Mouse (Mus musculus) kidney, embryonic 15.5 days (tissue): ENCODE measurements at regions not wholly inside any gene's neighbourhood (a gene's known extent, or its start where the extent isn't known, plus 50 kb on each side); places are given as distances from the start of the nearest gene placed in this dataset.

Source experiments
- ATAC-seq: fragments of 200-750 bp; cut with Nextera tagmentation; replicated peaks from 2 replicates; pipeline ENCODE4 v1.8.0; 2017; ENCODE audit warnings: moderate TSS enrichment; ENCODE audit not compliant: low FRiP score
- H3K27ac ChIP-seq: fragments of 300-500 bp; sonication (generic); 2 replicates; pipeline ENCODE4 v1.5.1; 2015; ENCODE audit warnings: mild to moderate bottlenecking, inconsistent platforms
- H3K27me3 ChIP-seq: fragments of 300-500 bp; sonication (generic); 2 replicates; pipeline ENCODE4 v1.6.1; 2015; ENCODE audit warnings: inconsistent platforms
- H3K36me3 ChIP-seq: fragments of 300-500 bp; sonication (generic); 2 replicates; pipeline ENCODE4 v1.6.1; 2015; ENCODE audit warnings: inconsistent platforms
- H3K4me1 ChIP-seq: fragments of 300-500 bp; sonication (generic); 2 replicates; pipeline ENCODE4 v1.6.1; 2015; ENCODE audit warnings: inconsistent platforms
- H3K4me2 ChIP-seq: fragments of 300-500 bp; sonication (generic); 2 replicates; pipeline ENCODE4 v1.6.1; 2015; ENCODE audit warnings: moderate library complexity, mild to moderate bottlenecking, inconsistent platforms
- H3K4me3 ChIP-seq: fragments of 300-500 bp; sonication (generic); replicated peaks from 2 replicates; pipeline ENCODE4 v1.5.1; 2015; ENCODE audit warnings: mild to moderate bottlenecking, inconsistent platforms
- H3K9ac ChIP-seq: fragments of 300-500 bp; sonication (generic); 2 replicates; pipeline ENCODE4 v1.6.1; 2015; ENCODE audit warnings: mild to moderate bottlenecking, inconsistent platforms
- H3K9me3 ChIP-seq: fragments of 300-500 bp; sonication (generic); replicated peaks from 2 replicates; pipeline ENCODE4 v1.6.1; 2016; ENCODE audit warnings: inconsistent platforms
- WGBS: fragments of 180-500 bp; shearing (Covaris S2); methylation state at CpG from one replicate; pipeline ENCODE4 v1.1.7; 2015; ENCODE audit warnings: mixed read lengths; 5-methylcytosine and 5-hydroxymethylcytosine counted together

GRCm38 (mm10) chr4:62755237-62755900 lies 195.7 kb downstream of the Rgs3 start:
- 49% methylated on average over 5 of the region's 5 CpGs for WGBS
- Histone ChIP-seq H3K9me3 (no peaks in the 10 kb centered on the region), H3K27me3 (no peaks in the 10 kb centered on the region), H3K27ac (no peak overlapping the region), H3K4me2 (no peak overlapping the region), H3K4me1 (peaks cover 31% of the 10 kb centered on the region), H3K36me3 (no peaks in the 10 kb centered on the region), H3K4me3 (no peak overlapping the region), H3K9ac (no peak overlapping the region)
- ATAC-seq: peak; percentile 76

GRCm38 (mm10) chr4:62756721-62757206 lies 197.1 kb downstream of the Rgs3 start:
- Histone ChIP-seq H3K4me3 (no peak overlapping the region), H3K4me1 (peaks cover 42% of the 10 kb centered on the region), H3K27ac (0 out of 2 replicates have a peak overlapping the region, but pooled peaks have one; percentile 0), H3K9ac (no peak overlapping the region), H3K27me3 (no peaks in the 10 kb centered on the region), H3K9me3 (no peaks in the 10 kb centered on the region), H3K36me3 (no peaks in the 10 kb centered on the region), H3K4me2 (no peak overlapping the region)
- WGBS: 33% methylated on average over 10 of the region's 10 CpGs
- no peak for ATAC-seq

- ATAC-seq: no peak
Observed at GRCm38 (mm10) chr4:62760748-62761604, 201.3 kb downstream of the Rgs3 start.

GRCm38 (mm10) chr4:62761672-62762071 lies 202.0 kb downstream of the Rgs3 start:
- peak; percentile 61; the same call in 1 of the 2 replicates for ATAC-seq
- Histone ChIP-seq H3K4me3 (no peak overlapping the region), H3K4me1 (peaks cover 23% of the 10 kb centered on the region), H3K36me3 (no peaks in the 10 kb centered on the region), H3K27me3 (no peaks in the 10 kb centered on the region), H3K9me3 (no peaks in the 10 kb centered on the region), H3K4me2 (no peak overlapping the region), H3K9ac (no peak overlapping the region), H3K27ac (0 out of 2 replicates have a peak overlapping the region, but pooled peaks have one; percentile 19)
- WGBS: 0% methylated on average over 1 of the region's 1 CpGs

More at GRCm38 (mm10) chr4:62760748-62761604, 201.3 kb downstream of the Rgs3 start:
- Histone ChIP-seq H3K27me3 (no peaks in the 10 kb centered on the region), H3K4me2 (no peak overlapping the region), H3K9me3 (no peaks in the 10 kb centered on the region), H3K9ac (no peak overlapping the region), H3K4me1 (peaks cover 30% of the 10 kb centered on the region), H3K4me3 (no peak overlapping the region), H3K27ac (0 out of 2 replicates have a peak overlapping the region, but pooled peaks have one; percentile 19), H3K36me3 (no peaks in the 10 kb centered on the region)
- 82% methylated on average over 11 of the region's 11 CpGs for WGBS

GRCm38 (mm10) chr4:62763990-62764389 lies 201.4 kb upstream of the Zfp618 start:
- Histone ChIP-seq H3K36me3 (no peaks in the 10 kb centered on the region), H3K27ac (no peak overlapping the region), H3K9me3 (no peaks in the 10 kb centered on the region), H3K4me3 (no peak overlapping the region), H3K27me3 (no peaks in the 10 kb centered on the region), H3K4me2 (no peak overlapping the region), H3K9ac (no peak overlapping the region), H3K4me1 (peaks cover 16% of the 10 kb centered on the region; the same call in 1 of the 2 replicates)
- 9% methylated on average over 5 of the region's 5 CpGs for WGBS
- peak; percentile 85 for ATAC-seq

- Histone ChIP-seq H3K9ac (no peak overlapping the region), H3K9me3 (no peaks in the 10 kb centered on the region), H3K27me3 (no peaks in the 10 kb centered on the region), H3K4me2 (no peak overlapping the region), H3K27ac (no peak overlapping the region), H3K36me3 (no peaks in the 10 kb centered on the region), H3K4me3 (no peak overlapping the region), H3K4me1 (no peaks in the 10 kb centered on the region)
- no peak for ATAC-seq
- WGBS: 70% methylated on average over 10 of the region's 10 CpGs
Observed at GRCm38 (mm10) chr4:62769469-62770234, 195.7 kb upstream of the Zfp618 start.

GRCm38 (mm10) chr4:62775005-62775609 lies 190.3 kb upstream of the Zfp618 start:
- Histone ChIP-seq H3K4me1 (no peaks in the 10 kb centered on the region), H3K27me3 (no peaks in the 10 kb centered on the region), H3K36me3 (no peaks in the 10 kb centered on the region), H3K27ac (no peak overlapping the region), H3K4me3 (no peak overlapping the region), H3K9ac (no peak overlapping the region), H3K4me2 (no peak overlapping the region), H3K9me3 (no peaks in the 10 kb centered on the region)
- WGBS: 80% methylated on average over 10 of the region's 10 CpGs
- ATAC-seq: no peak

- Histone ChIP-seq H3K4me2 (no peak overlapping the region), H3K27ac (no peak overlapping the region), H3K36me3 (no peaks in the 10 kb centered on the region), H3K27me3 (no peaks in the 10 kb centered on the region; the same call in 1 of the 2 replicates), H3K9me3 (no peaks in the 10 kb centered on the region), H3K9ac (no peak overlapping the region), H3K4me1 (peaks cover 10% of the 10 kb centered on the region), H3K4me3 (no peak overlapping the region)
- 83% methylated on average over 9 of the region's 9 CpGs for WGBS
- ATAC-seq: no peak
Observed at GRCm38 (mm10) chr4:62776881-62777280, 188.5 kb upstream of the Zfp618 start.

GRCm38 (mm10) chr4:62777436-62777835 lies 187.9 kb upstream of the Zfp618 start:
- 53% methylated on average over 7 of the region's 7 CpGs for WGBS
- Histone ChIP-seq H3K4me3 (no peak overlapping the region), H3K9ac (no peak overlapping the region), H3K27me3 (no peaks in the 10 kb centered on the region; the same call in 1 of the 2 replicates), H3K27ac (no peak overlapping the region), H3K9me3 (no peaks in the 10 kb centered on the region), H3K36me3 (no peaks in the 10 kb centered on the region), H3K4me2 (no peak overlapping the region), H3K4me1 (peaks cover 10% of the 10 kb centered on the region)
- no peak for ATAC-seq

- Histone ChIP-seq H3K9me3 (no peaks in the 10 kb centered on the region), H3K9ac (no peak overlapping the region), H3K4me3 (no peak overlapping the region), H3K4me2 (no peak overlapping the region), H3K27me3 (no peaks in the 10 kb centered on the region; the same call in 1 of the 2 replicates), H3K27ac (no peak overlapping the region), H3K36me3 (no peaks in the 10 kb centered on the region), H3K4me1 (peaks cover 10% of the 10 kb centered on the region)
- ATAC-seq: no peak
- WGBS: 81% methylated on average over 5 of the region's 5 CpGs
Observed at GRCm38 (mm10) chr4:62778621-62779020, 186.8 kb upstream of the Zfp618 start.

- ATAC-seq: peak; percentile 75
- peak overlapping the region; percentile 45 for H3K4me3 ChIP-seq
- H3K4me1 ChIP-seq: peaks cover 10% of the 10 kb centered on the region
- 1% methylated on average over 15 of the region's 15 CpGs for WGBS
- no peaks in the 10 kb centered on the region for H3K36me3 ChIP-seq
- H3K9ac ChIP-seq: 0 out of 2 replicates have a peak overlapping the region, but pooled peaks have one; percentile 14
- H3K27ac ChIP-seq: no peak overlapping the region
- H3K9me3 ChIP-seq: no peaks in the 10 kb centered on the region
- H3K27me3 ChIP-seq: no peaks in the 10 kb centered on the region; the same call in 1 of the 2 replicates
- peak overlapping the region; percentile 72 for H3K4me2 ChIP-seq
Observed at GRCm38 (mm10) chr4:62780409-62780808, 185.0 kb upstream of the Zfp618 start.
